Mouse (Mus musculus) midbrain, embryonic 15.5 days (tissue): ENCODE measurements around the gene Mgarp. TPM values are rescaled to one million over a fixed set of nuclear protein-coding genes. Genes with fewer than 3 reads are reported as not detected.
"Not testable (repeated sequence)": the region's sequence is repeated elsewhere in the genome, so short reads cannot be mapped to it uniquely, and the experiment has no call there.

Experiments used
- ATAC-seq: fragments of 200-750 bp; cut with Nextera tagmentation; replicated peaks from 2 replicates; pipeline ENCODE4 v1.8.0; 2017; ENCODE audit warnings: moderate TSS enrichment
- H3K27ac ChIP-seq: fragments of 300-500 bp; sonication (generic); 2 replicates; pipeline ENCODE4 v1.5.1; 2015; ENCODE audit warnings: mild to moderate bottlenecking, inconsistent platforms
- H3K27me3 ChIP-seq: fragments of 300-500 bp; sonication (generic); replicated peaks from 2 replicates; pipeline ENCODE4 v1.6.1; 2015; ENCODE audit warnings: inconsistent platforms
- H3K36me3 ChIP-seq: fragments of 300-500 bp; sonication (generic); replicated peaks from 2 replicates; pipeline ENCODE4 v1.6.1; 2015; ENCODE audit warnings: inconsistent platforms
- H3K4me1 ChIP-seq: fragments of 300-500 bp; sonication (generic); 2 replicates; pipeline ENCODE4 v1.6.1; 2015; ENCODE audit warnings: inconsistent platforms
- H3K4me2 ChIP-seq: fragments of 300-500 bp; sonication (generic); 2 replicates; pipeline ENCODE4 v1.6.1; 2015; ENCODE audit warnings: inconsistent platforms, mild to moderate bottlenecking, moderate library complexity
- H3K4me3 ChIP-seq: fragments of 300-500 bp; sonication (generic); 2 replicates; pipeline ENCODE4 v1.5.1; 2015; ENCODE audit warnings: mild to moderate bottlenecking, inconsistent platforms
- H3K9ac ChIP-seq: fragments of 300-500 bp; sonication (generic); 2 replicates; pipeline ENCODE4 v1.6.1; 2015; ENCODE audit warnings: mild to moderate bottlenecking, inconsistent platforms
- H3K9me3 ChIP-seq: fragments of 300-500 bp; sonication (generic); 2 replicates; pipeline ENCODE4 v1.6.1; 2016; ENCODE audit warnings: inconsistent platforms
- WGBS: fragments of 180-500 bp; shearing (Covaris S2); methylation state at CpG from one replicate; pipeline ENCODE4 v1.1.7; 2015; ENCODE audit warnings: mixed read lengths; 5-methylcytosine and 5-hydroxymethylcytosine counted together
- polyA plus RNA-seq: library from polyadenylated mRNA; unstranded; fragments of >200 nt; fragmentation: Nextera tagmentation; extraction: Ambion mirVana; gene quantifications from 2 replicates; pipeline ENCODE4 v1.2.1, GENCODE M21; 2015

Mgarp gene
- polyA plus RNA-seq, 1 experiment from 2014 or later: 1.0 TPM

GRCm38 (mm10) chr3:51413276-51413675, 16.7 kb upstream of the Mgarp start:
- H3K4me1 ChIP-seq: peaks cover 24% of the 10 kb centered on the region
- H3K9me3 ChIP-seq: no peaks in the 10 kb centered on the region
- no peak overlapping the region for H3K27ac ChIP-seq
- H3K4me2 ChIP-seq: no peak overlapping the region
- no peak overlapping the region for H3K9ac ChIP-seq
- 100% methylated on average over 1 of the region's 1 CpGs for WGBS
- H3K27me3 ChIP-seq: no peaks in the 10 kb centered on the region
- ATAC-seq: no peak
- no peak overlapping the region for H3K4me3 ChIP-seq
- no peaks in the 10 kb centered on the region for H3K36me3 ChIP-seq

GRCm38 (mm10) chr3:51412457-51412856, 15.9 kb upstream of the Mgarp start:
- Histone ChIP-seq H3K4me1 (peaks cover 24% of the 10 kb centered on the region), H3K4me3 (no peak overlapping the region), H3K27me3 (no peaks in the 10 kb centered on the region), H3K27ac (no peak overlapping the region), H3K4me2 (no peak overlapping the region), H3K9ac (no peak overlapping the region), H3K36me3 (no peaks in the 10 kb centered on the region), H3K9me3 (no peaks in the 10 kb centered on the region)
- WGBS: 94% methylated on average over 7 of the region's 7 CpGs
- ATAC-seq: no peak

- H3K36me3 ChIP-seq: peaks cover 4% of the 10 kb centered on the region; the same call in 1 of the 2 replicates
- H3K4me3 ChIP-seq: peak within 1 kb of the TSS; percentile 94
- peak within 1 kb of the TSS; percentile 94 for H3K27ac ChIP-seq
- no peaks in the 10 kb centered on the region for H3K27me3 ChIP-seq
- H3K4me2 ChIP-seq: peak within 1 kb of the TSS; percentile 68
- peak within 1 kb of the TSS; percentile 93 for H3K9ac ChIP-seq
- peak; percentile 93 for ATAC-seq
- H3K4me1 ChIP-seq: peaks cover 15% of the 10 kb centered on the region
- WGBS: under 1% methylated on average over 40 of the region's 40 CpGs
- no peaks in the 10 kb centered on the region for H3K9me3 ChIP-seq
These were observed 12.1 kb upstream of the Mgarp start, which contains the start of gene Ndufc1 for GRCm38 (mm10) chr3:51408561-51409183. Gene Ndufc1, minus strand, starts transcription at chr3:51408988.

- no peaks in the 10 kb centered on the region for H3K9me3 ChIP-seq
- peak overlapping the region; percentile 93 for H3K9ac ChIP-seq
- peak overlapping the region; percentile 68 for H3K4me2 ChIP-seq
- peaks cover 4% of the 10 kb centered on the region; the same call in 1 of the 2 replicates for H3K36me3 ChIP-seq
- WGBS: 18% methylated on average over 20 of the region's 20 CpGs
- H3K27ac ChIP-seq: peak overlapping the region; percentile 94
- peaks cover 15% of the 10 kb centered on the region for H3K4me1 ChIP-seq
- no peaks in the 10 kb centered on the region for H3K27me3 ChIP-seq
- 0 out of 2 replicates have a peak, but pooled peaks have one; percentile 4 for ATAC-seq
- H3K4me3 ChIP-seq: peak overlapping the region; percentile 94
These were observed 11.5 kb upstream of the Mgarp start for GRCm38 (mm10) chr3:51407870-51408560.

GRCm38 (mm10) chr3:51402628-51403027, 6.1 kb upstream of the Mgarp start:
- no peak overlapping the region for H3K27ac ChIP-seq
- H3K36me3 ChIP-seq: peaks cover 4% of the 10 kb centered on the region; the same call in 1 of the 2 replicates
- H3K9ac ChIP-seq: no peak overlapping the region
- 94% methylated on average over 12 of the region's 12 CpGs for WGBS
- peaks cover 11% of the 10 kb centered on the region for H3K4me1 ChIP-seq
- no peak for ATAC-seq
- peaks cover 6% of the 10 kb centered on the region for H3K27me3 ChIP-seq
- H3K4me3 ChIP-seq: no peak overlapping the region
- H3K4me2 ChIP-seq: no peak overlapping the region
- H3K9me3 ChIP-seq: no peaks in the 10 kb centered on the region

- H3K27ac ChIP-seq, H3K4me3 ChIP-seq, H3K9ac ChIP-seq, H3K9me3 ChIP-seq, ATAC-seq, H3K4me1 ChIP-seq, H3K4me2 ChIP-seq, H3K36me3 ChIP-seq, H3K27me3 ChIP-seq: not testable (repeated sequence)
- 72% methylated on average over 4 of the region's 4 CpGs for WGBS
These were observed 5.5 kb upstream of the Mgarp start for GRCm38 (mm10) chr3:51402054-51402453.

- H3K36me3 ChIP-seq: no peaks in the 10 kb centered on the region
- no peak overlapping the region for H3K4me3 ChIP-seq
- peaks cover 22% of the 10 kb centered on the region for H3K27me3 ChIP-seq
- peaks cover 11% of the 10 kb centered on the region for H3K4me1 ChIP-seq
- no peak overlapping the region for H3K4me2 ChIP-seq
- H3K9ac ChIP-seq: no peak overlapping the region
- 67% methylated on average over 10 of the region's 10 CpGs for WGBS
- H3K27ac ChIP-seq: no peak overlapping the region
- no peaks in the 10 kb centered on the region for H3K9me3 ChIP-seq
- no peak for ATAC-seq
These were observed 4.1 kb upstream of the Mgarp start for GRCm38 (mm10) chr3:51400682-51401081.

GRCm38 (mm10) chr3:51399531-51399930, 3.0 kb upstream of the Mgarp start:
- Histone ChIP-seq H3K9me3 (no peaks in the 10 kb centered on the region), H3K27me3 (peaks cover 27% of the 10 kb centered on the region), H3K4me1 (peaks cover 11% of the 10 kb centered on the region), H3K4me2 (no peak overlapping the region), H3K9ac (no peak overlapping the region), H3K4me3 (no peak overlapping the region), H3K27ac (no peak overlapping the region), H3K36me3 (no peaks in the 10 kb centered on the region)
- 58% methylated on average over 4 of the region's 4 CpGs for WGBS
- ATAC-seq: no peak

- Histone ChIP-seq H3K9ac (no peak overlapping the region), H3K4me2 (no peak overlapping the region), H3K36me3 (no peaks in the 10 kb centered on the region), H3K4me3 (no peak overlapping the region), H3K27me3 (peaks cover 27% of the 10 kb centered on the region), H3K4me1 (peaks cover 11% of the 10 kb centered on the region), H3K9me3 (no peaks in the 10 kb centered on the region), H3K27ac (no peak overlapping the region)
- no peak for ATAC-seq
- WGBS: 11% methylated on average over 3 of the region's 3 CpGs
These were observed 2.1 kb upstream of the Mgarp start for GRCm38 (mm10) chr3:51398667-51399066.

- Histone ChIP-seq H3K4me3 (no peak overlapping the region), H3K9me3 (no peaks in the 10 kb centered on the region), H3K4me2 (no peak overlapping the region), H3K27me3 (peaks cover 27% of the 10 kb centered on the region), H3K36me3 (no peaks in the 10 kb centered on the region), H3K27ac (no peak overlapping the region), H3K9ac (no peak overlapping the region), H3K4me1 (peaks cover 11% of the 10 kb centered on the region)
- WGBS: 53% methylated on average over 15 of the region's 15 CpGs
- no peak for ATAC-seq
These were observed 1.3 kb upstream of the Mgarp start for GRCm38 (mm10) chr3:51397700-51398299.

- no peak overlapping the region for H3K27ac ChIP-seq
- H3K4me2 ChIP-seq: no peak overlapping the region
- no peak for ATAC-seq
- H3K27me3 ChIP-seq: peaks cover 27% of the 10 kb centered on the region
- 18% methylated on average over 19 of the region's 19 CpGs for WGBS
- no peak overlapping the region for H3K9ac ChIP-seq
- H3K4me1 ChIP-seq: peaks cover 11% of the 10 kb centered on the region
- no peaks in the 10 kb centered on the region for H3K36me3 ChIP-seq
- no peak overlapping the region for H3K4me3 ChIP-seq
- H3K9me3 ChIP-seq: no peaks in the 10 kb centered on the region
These were observed 935 bp downstream of the Mgarp start for GRCm38 (mm10) chr3:51395461-51396145.

GRCm38 (mm10) chr3:51394881-51395280, 1.7 kb downstream of the Mgarp start:
- Histone ChIP-seq H3K27me3 (peaks cover 27% of the 10 kb centered on the region), H3K27ac (no peak overlapping the region), H3K9me3 (no peaks in the 10 kb centered on the region), H3K36me3 (no peaks in the 10 kb centered on the region), H3K9ac (no peak overlapping the region), H3K4me2 (no peak overlapping the region), H3K4me3 (no peak overlapping the region), H3K4me1 (peaks cover 11% of the 10 kb centered on the region)
- ATAC-seq: no peak
- 66% methylated on average over 3 of the region's 3 CpGs for WGBS
